Mouse (Mus musculus) liver, embryonic 14.5 days (tissue): ENCODE results near the gene Tekt5.

Experiments used
- CTCF ChIP-seq: IDR thresholded peaks from 2 replicates; pipeline ENCODE4 v1.5.1; 2016; ENCODE audit warnings: antibody characterized with exemption, low read depth, control low read depth
- EP300 ChIP-seq: IDR thresholded peaks from 2 replicates; pipeline ENCODE4 v1.6.1; 2016; ENCODE audit warnings: antibody characterized with exemption, low read depth

- no peak for TF ChIP-seq CTCF
- TF ChIP-seq EP300: no peak
These were observed 59.3 kb downstream of the Tekt5 start for GRCm38 (mm10) chr16:10335953-10336352.
